Mouse (Mus musculus): ENCODE data around the gene Nlrp2.

The Nlrp2 gene

GRCm38 (mm10) chr7:5350935-5351334 is at the start of gene Nlrp2:
Nlrp2 (minus strand) TSS chr7:5351035.
- no peak for DNase-seq (ENCODE audit: low read depth, low spot score)

DNA sequence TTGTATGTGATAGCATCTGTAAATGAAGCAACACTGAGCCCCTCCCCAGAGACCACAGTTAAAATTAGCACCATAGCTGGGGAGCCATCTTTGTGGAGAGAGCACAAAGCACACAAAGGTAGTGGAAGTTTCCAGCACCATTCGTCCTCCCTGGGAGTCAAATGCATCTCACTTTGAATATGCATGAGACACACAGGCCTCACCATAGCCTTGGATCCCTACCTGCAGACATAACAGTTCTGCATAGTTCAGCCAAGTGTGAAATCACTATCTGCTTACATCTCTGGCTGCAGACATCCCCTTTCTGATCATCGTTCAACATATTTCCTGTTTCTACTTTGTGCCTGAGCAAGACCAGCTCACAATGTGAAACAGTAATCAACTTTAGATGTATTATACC is 15.9 kb upstream of the Nlrp2 start:
- no peak for DNase-seq (ENCODE audit: low read depth, low spot score)

DNA sequence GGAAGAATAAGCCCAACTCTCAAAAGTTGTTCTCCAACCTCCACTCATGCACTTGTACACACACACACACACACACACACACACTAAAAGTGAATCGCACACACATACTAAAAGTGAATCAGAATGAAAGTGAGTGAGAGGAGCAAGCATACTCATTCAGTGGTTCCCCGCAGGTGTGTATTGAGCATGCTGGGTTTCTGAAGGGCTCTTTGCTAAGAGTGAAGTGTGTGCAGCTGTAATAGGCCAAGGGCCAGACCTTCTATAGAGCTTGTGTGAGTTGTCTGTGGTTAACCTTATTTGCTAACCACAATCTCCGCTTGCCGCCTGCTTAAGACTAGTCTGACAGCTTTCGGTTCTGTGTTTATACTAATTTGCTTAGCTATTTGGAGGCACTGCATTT is 12.8 kb upstream of the Nlrp2 start:
- no peak for DNase-seq (ENCODE audit: low read depth, low spot score)

DNA sequence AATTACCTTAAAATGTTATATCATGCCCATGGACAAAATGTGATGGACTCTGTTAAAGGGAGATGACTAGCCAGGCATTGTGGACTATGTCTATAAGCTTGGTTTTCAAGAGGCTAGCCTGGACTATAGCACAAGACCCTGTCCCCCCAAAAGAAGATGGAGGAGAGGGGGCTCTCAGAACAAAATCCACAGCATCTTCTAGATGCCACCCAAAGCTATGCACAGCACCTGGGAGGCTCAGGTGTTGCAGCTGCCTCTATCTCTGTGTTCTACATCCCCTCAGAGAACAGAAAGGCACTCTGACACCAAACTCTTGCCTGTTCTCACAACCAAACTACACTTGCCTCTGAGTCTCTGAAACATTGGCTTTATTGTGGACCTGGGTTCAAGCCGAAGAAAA is 598 bp downstream of the Nlrp2 start, which contains the start of gene Gm5065:
Gm5065 (plus strand) TSS at position 301 of the 400 bp plus-strand sequence.
- DNase-seq (ENCODE audit: low read depth, low spot score): no peak

DNA sequence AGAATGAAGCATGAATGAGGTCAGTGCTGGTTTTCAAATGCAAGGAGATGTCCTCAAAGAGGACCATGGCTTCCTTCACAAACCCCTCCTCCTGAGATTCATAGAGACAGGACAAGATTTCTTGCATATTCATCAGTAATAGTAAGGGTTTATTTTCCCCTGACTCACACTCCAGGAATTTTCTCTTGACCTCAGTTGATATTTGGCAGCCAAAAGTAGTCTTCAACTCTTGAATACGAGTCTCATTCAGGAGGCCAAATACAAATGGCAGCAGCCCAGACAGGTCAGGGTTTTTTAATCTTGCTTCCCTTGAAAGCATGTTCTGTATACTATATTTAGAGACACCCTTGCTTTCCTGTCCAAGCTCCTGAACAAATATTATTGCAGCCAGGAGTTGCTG is 23.3 kb downstream of the Nlrp2 start:
- no peak for DNase-seq (ENCODE audit: low read depth, low spot score)

- no peak for DNase-seq (ENCODE audit: low read depth, low spot score)
Measured at GRCm38 (mm10) chr7:5288281-5288680, 62.6 kb downstream of the Nlrp2 start.

- no peak for DNase-seq (ENCODE audit: low read depth, low spot score)
Measured at GRCm38 (mm10) chr7:5263051-5263450, 87.8 kb downstream of the Nlrp2 start.

Measured in forelimb bud, embryonic 11.5 days (tissue).